Mouse (Mus musculus) small intestine, adult 2 months (tissue): ENCODE measurements around the gene Zfp36l1. TPM values are rescaled to one million over a fixed set of nuclear protein-coding genes. Genes with fewer than 3 reads are reported as not detected.
A peak's percentile ranks its signal among the peaks of the same experiment; 100 is the strongest.

ENCODE experiments used
- H3K27ac ChIP-seq: fragments of 200-500 bp; 2 replicates; pipeline ENCODE4 v1.5.1; 2012; ENCODE audit warnings: low read depth, low read length, control low read depth, inconsistent platforms; ENCODE audit not compliant: insufficient read depth
- H3K27me3 ChIP-seq: fragments of 200-500 bp; 2 replicates; pipeline ENCODE4 v1.6.1; 2012; ENCODE audit warnings: mild to moderate bottlenecking, moderate library complexity, low read length, inconsistent platforms; ENCODE audit not compliant: control insufficient read depth, insufficient read depth
- H3K36me3 ChIP-seq: fragments of 200-500 bp; 2 replicates; pipeline ENCODE4 v1.6.1; 2012; ENCODE audit warnings: mild to moderate bottlenecking, low read length, control low read depth, inconsistent platforms; ENCODE audit not compliant: control insufficient read depth, insufficient read depth
- H3K4me1 ChIP-seq: fragments of 200-500 bp; 2 replicates; pipeline ENCODE4 v1.6.1; 2012; ENCODE audit warnings: low read length, inconsistent platforms, mixed read lengths; ENCODE audit not compliant: control insufficient read depth, insufficient read depth, insufficient read length
- H3K4me3 ChIP-seq: fragments of 200-500 bp; 2 replicates; pipeline ENCODE4 v1.5.1; 2012; ENCODE audit warnings: low read depth, mild to moderate bottlenecking, control low read depth, inconsistent platforms, low read length, moderate library complexity
- CTCF ChIP-seq: fragments of 200-500 bp; IDR thresholded peaks from 2 replicates; pipeline ENCODE4 v1.5.1; 2012; ENCODE audit warnings: low read depth, mild to moderate bottlenecking, control low read depth, inconsistent platforms, low read length, moderate library complexity, mixed read lengths; ENCODE audit not compliant: insufficient replicate concordance, insufficient read length; ENCODE audit errors: extremely low read depth
- POLR2A ChIP-seq: fragments of 200-500 bp; IDR thresholded peaks from 2 replicates; pipeline ENCODE4 v1.6.1; 2012; ENCODE audit warnings: low read depth, mild to moderate bottlenecking, control low read depth, inconsistent platforms, low read length, moderate library complexity
- WGBS: fragments of 180-500 bp; shearing (Covaris S2); methylation state at CpG from one replicate; pipeline ENCODE4 v1.1.7; 2018; 5-methylcytosine and 5-hydroxymethylcytosine counted together
- polyA plus RNA-seq: library from polyadenylated mRNA; depleted of rRNA; stranded (reverse); fragments of >200 nt; gene quantifications from 2 replicates; pipeline ENCODE4 v1.2.3, GENCODE M21; 2012

Gene Zfp36l1
- polyA plus RNA-seq, 1 experiment = 118 TPM

DNA sequence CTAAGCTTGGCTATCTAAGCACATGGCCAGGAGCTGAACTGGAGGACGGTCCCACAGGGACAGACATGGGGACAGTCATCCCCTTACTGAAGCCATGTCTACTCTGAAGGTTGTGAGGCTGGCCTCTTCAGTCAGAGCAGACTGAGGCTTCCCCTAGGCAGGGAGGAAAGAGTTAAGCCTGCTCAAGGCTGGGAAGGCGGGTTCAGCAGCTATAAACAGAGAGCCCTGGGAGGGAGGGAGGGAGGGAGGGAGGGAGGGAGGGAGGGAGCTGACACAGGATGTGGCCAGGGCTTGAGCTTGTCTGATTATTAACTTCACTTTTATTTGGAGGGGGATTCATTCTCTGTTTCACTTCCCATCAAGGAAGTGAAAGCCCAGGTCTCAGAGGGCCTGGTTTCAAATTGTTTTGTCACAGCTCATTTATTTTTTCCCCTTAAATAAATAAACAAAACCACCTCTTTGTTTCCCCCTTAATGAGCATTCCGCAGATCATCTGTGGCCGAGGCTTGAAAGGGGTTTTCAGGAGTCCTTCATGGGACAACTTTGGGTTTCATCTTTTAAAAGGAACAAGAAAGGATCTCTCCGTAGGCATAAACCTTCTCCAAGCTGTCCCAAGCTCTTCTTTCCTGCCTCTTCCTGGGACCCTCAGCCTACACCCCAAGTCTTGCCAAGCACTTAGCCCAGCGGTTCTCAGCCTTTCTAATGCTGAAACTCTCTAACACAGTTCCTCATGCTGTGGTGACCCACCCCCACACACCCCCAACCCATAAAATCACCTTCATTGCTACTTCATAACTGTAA, 17.9 kb upstream of the Zfp36l1 start:
- H3K27me3 ChIP-seq = no peaks in the 10 kb centered on the region
- no peak for TF ChIP-seq POLR2A
- TF ChIP-seq CTCF = no peak
- peaks cover 31% of the 10 kb centered on the region for H3K4me1 ChIP-seq
- no peaks in the 10 kb centered on the region for H3K36me3 ChIP-seq
- WGBS = 4% methylated on average over 6 of the region's 6 CpGs
- H3K27ac ChIP-seq = peak overlapping the region; percentile 97
- peak overlapping the region; percentile 21 for H3K4me3 ChIP-seq

DNA sequence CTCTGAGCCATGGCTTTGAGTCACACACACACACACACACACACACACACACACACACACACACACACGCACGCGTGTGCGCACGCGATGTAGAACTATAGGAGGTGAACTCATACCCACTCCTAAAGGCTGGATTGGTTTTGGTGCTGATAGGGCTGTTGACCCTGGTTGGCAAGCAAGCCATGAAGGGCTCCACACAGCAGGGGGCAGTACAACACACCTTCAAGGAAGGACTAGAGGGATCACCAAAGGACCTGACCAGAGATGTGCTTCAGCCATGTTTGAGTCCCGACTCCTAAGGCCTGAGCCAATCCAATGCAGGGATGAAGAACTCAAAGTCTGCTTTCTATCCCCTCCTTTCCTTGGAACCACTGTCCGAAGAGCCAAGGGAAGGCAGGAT, 16.7 kb upstream of the Zfp36l1 start:
- Histone ChIP-seq H3K4me3 (no peak overlapping the region), H3K4me1 (peaks cover 38% of the 10 kb centered on the region), H3K27me3 (no peaks in the 10 kb centered on the region), H3K36me3 (peaks cover 3% of the 10 kb centered on the region; the same call in 1 of the 2 replicates), H3K27ac (0 out of 2 replicates have a peak overlapping the region, but pooled peaks have one; percentile 13)
- 94% methylated on average over 8 of the region's 8 CpGs for WGBS
- peak; percentile 30; the same call in 1 of the 2 replicates for TF ChIP-seq CTCF
- no peak for TF ChIP-seq POLR2A

DNA sequence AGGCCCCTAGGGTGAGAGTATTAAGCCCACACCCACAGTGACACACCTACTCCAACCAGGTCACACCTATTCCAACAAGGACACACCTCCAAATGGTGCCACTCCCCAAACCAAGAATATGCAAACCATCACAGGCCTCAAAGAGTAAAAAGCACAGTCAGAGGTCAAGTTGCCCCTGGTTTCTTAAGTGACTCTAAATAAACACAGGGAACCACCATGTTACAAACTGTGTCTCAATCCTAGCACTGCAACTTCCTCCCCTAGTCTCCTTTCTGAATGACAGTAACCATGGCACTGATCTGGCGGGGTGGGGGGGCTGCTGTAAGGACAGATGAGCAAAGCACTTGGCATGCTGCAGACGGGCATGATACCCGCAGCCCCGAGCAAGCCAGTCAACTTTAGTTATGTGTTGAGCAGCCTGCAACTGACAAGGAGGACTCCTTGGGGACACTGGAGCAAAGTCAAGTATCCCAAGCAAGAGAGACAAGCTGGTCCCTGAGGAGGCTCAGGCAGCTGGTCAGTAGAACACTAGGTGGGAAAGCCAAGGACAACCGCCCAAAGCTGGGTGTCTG, 14.5 kb upstream of the Zfp36l1 start:
- H3K4me3 ChIP-seq = no peak overlapping the region
- H3K4me1 ChIP-seq = peaks cover 55% of the 10 kb centered on the region
- peaks cover 3% of the 10 kb centered on the region; the same call in 1 of the 2 replicates for H3K36me3 ChIP-seq
- no peaks in the 10 kb centered on the region for H3K27me3 ChIP-seq
- TF ChIP-seq CTCF (no peak), POLR2A (no peak)
- H3K27ac ChIP-seq = no peak overlapping the region
- WGBS = 85% methylated on average over 5 of the region's 5 CpGs

DNA sequence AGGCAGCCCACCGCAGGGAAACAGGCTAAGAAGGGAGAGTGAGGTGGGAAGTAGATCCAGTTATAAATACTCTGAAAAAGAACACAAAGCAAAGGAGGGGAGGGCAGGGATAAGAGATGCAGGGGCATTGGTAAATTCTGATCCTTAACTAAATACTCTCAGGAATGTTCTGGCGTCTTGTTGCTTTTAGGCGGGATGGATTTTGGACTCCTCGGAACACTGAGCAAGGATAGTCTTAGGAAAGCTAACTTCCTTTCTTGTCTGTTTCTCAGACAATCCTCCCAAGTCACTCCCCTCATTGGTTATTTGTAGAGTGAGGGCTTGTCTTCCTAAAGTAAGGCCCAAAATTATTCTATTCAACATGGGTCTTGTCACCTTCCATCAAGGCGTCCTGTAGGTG, 12.5 kb upstream of the Zfp36l1 start:
- H3K4me3 ChIP-seq = no peak overlapping the region
- peaks cover 7% of the 10 kb centered on the region for H3K36me3 ChIP-seq
- peaks cover 51% of the 10 kb centered on the region for H3K4me1 ChIP-seq
- no peak overlapping the region for H3K27ac ChIP-seq
- TF ChIP-seq CTCF (no peak), POLR2A (no peak)
- no peaks in the 10 kb centered on the region for H3K27me3 ChIP-seq
- WGBS = 82% methylated on average over 5 of the region's 5 CpGs

DNA sequence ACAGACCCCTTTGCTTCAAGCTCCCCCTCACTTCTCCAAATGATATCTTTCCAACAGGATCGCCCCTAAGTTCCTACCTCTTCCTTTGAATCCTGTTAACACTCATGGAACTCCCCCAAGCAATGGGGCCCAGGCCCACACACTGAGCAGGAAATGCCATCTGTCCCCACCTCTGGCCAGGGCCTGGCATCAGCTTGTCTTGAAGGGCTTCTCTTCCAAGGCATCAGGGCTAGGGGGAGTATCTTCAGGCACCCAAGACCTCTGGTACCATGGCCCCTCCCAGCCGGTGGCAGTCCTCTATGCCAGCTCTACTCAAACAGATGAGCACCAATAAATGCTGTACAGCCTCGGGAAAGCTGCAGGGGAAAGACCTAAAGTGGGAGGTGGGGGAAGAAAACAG, 11.9 kb upstream of the Zfp36l1 start:
- Histone ChIP-seq H3K27me3 (no peaks in the 10 kb centered on the region), H3K4me1 (peaks cover 48% of the 10 kb centered on the region), H3K36me3 (peaks cover 7% of the 10 kb centered on the region), H3K27ac (peak overlapping the region; percentile 3), H3K4me3 (no peak overlapping the region)
- 50% methylated on average over 3 of the region's 3 CpGs for WGBS
- no peak for TF ChIP-seq CTCF
- no peak for TF ChIP-seq POLR2A

DNA sequence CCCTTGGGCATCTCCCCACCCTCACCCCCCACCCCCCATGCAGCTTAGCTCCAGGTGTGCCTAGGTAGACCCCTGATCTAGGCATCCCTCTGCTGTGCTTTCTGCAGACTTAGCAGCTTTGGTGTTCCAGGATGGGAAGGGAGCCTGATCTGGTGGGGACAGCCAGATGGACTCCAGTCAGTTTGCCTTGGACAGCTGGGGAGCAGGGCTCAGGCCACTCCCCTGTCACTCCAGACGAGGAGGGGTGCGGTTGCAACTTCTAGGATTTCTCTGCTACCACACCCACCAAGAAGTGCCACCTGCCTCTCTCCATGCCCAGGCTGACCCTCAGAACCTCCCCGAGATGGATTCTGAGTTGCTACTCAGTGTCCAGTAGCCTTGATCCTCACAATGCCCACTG, 11.4 kb upstream of the Zfp36l1 start:
- peaks cover 7% of the 10 kb centered on the region for H3K36me3 ChIP-seq
- H3K4me3 ChIP-seq = no peak overlapping the region
- no peaks in the 10 kb centered on the region for H3K27me3 ChIP-seq
- TF ChIP-seq POLR2A (no peak), CTCF (no peak)
- WGBS = 20% methylated on average over 3 of the region's 3 CpGs
- peaks cover 44% of the 10 kb centered on the region for H3K4me1 ChIP-seq
- peak overlapping the region; percentile 3; the same call in 1 of the 2 replicates for H3K27ac ChIP-seq

DNA sequence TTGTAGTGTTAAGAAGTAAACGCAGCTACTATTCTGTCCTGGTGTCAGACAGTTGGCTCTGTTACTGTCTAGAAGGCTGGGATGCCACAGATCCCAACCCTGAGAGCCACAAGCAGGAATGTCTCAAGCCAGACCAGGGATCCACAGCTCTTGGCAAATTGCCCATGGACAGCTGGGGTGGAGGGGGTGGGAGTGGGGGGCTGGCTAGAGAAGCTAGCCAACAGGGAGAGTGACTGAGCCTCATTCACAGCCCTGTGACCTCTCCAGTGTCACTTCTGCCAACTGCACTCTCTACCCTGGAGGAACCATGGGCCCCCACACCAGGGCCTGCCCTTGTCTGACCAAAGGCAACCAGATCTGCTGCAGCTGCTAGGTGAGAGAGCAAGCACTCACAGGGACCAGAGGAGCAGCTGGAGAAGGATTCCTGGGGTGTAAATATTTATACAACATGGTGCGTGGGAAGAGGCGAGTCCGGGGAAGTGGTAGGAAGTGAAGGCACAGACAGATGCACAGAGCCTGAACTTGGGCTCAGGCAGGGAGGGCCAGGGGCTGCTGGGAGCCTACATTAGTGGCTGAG, 10.5 kb upstream of the Zfp36l1 start:
- Histone ChIP-seq H3K27ac (peak overlapping the region; percentile 69), H3K36me3 (peaks cover 7% of the 10 kb centered on the region), H3K4me3 (no peak overlapping the region), H3K4me1 (peaks cover 45% of the 10 kb centered on the region), H3K27me3 (no peaks in the 10 kb centered on the region)
- 26% methylated on average over 4 of the region's 4 CpGs for WGBS
- TF ChIP-seq CTCF (no peak), POLR2A (no peak)
